Mouse (Mus musculus): ENCODE measurements at regions not wholly inside any gene's neighbourhood (a gene's known extent, or its start where the extent isn't known, plus 50 kb on each side); places are given as distances from the start of the nearest gene placed in this dataset.
"Not testable (repeated sequence)": the region's sequence is repeated elsewhere in the genome, so short reads cannot be mapped to it uniquely, and the experiment has no call there.

GRCm38 (mm10) chr12:15472741-15473140, 344.0 kb downstream of the Trib2 start:
- Histone ChIP-seq H3K27ac (no peak overlapping the region), H3K4me3 (no peak overlapping the region)
- intact Hi-C loops (cut with DNase I): no loop called here
- DNase-seq (ENCODE audit: extremely low spot score in 1 of 2, low spot score in 2 of 2): no peak
- no peak for TF ChIP-seq CTCF (IDR thresholded peaks at IDR 0.05)

- intact Hi-C loops (cut with DNase I): no loop called here
- Histone ChIP-seq H3K4me3 (no peak overlapping the region), H3K27ac (peak overlapping the region; percentile 71; the same call in 1 of the 2 replicates)
- no peak for TF ChIP-seq CTCF (IDR thresholded peaks at IDR 0.05)
- DNase-seq (ENCODE audit: extremely low spot score in 1 of 2, low spot score in 2 of 2): no peak
Measured at GRCm38 (mm10) chr12:15459429-15459828, 357.3 kb downstream of the Trib2 start.

DNA sequence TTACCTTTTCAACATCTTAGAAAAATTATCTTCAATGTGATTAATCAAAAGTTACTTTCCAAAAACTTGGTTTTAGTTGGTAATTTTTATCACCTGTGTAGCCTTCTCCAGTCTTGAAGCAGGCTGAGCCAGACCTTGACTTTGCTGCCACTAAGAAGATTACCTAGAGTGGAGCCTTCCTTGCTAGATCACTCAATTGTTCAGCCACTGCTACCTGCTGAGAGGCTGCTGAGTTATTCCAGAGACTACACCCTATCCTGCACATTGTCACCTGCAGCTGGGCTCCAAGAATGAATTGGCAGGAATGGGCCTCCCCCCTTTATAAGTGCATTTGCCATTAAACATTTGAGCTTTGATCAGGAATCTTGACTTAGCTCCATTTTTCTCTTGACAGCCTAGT, 360.4 kb downstream of the Trib2 start:
- H3K27ac ChIP-seq; intact Hi-C loops (cut with DNase I): not testable (repeated sequence)

DNA sequence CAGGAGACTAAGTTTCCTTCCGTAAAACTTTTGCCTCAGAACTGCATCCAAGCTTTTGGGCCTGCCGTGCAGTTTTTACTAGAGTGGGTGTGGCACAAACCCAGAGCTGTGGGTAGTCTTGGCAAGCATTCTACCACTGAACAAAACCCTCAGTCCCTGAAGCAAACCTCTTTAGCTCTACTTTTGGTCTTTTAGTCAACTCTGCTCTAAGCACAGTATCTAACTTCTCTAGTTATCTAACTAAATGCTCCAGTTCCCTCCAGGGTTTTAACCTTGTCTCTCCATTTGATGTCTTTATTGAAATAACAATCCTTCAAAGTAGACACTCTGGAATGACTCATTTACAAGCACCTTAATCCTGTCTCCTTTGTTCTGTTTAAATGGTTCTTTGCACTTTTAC, 361.0 kb downstream of the Trib2 start:
- intact Hi-C loops (cut with DNase I): no loop called here
- DNase-seq (ENCODE audit: extremely low spot score in 1 of 2, low spot score in 2 of 2): no peak
- no peak overlapping the region for H3K27ac ChIP-seq
- TF ChIP-seq CTCF (IDR thresholded peaks at IDR 0.05): no peak
- H3K4me3 ChIP-seq: no peak overlapping the region

More for the DNA sequence above, 360.4 kb downstream of the Trib2 start:
- DNase-seq (ENCODE audit: extremely low spot score in 1 of 2, low spot score in 2 of 2); H3K4me3 ChIP-seq: not testable (repeated sequence)

GRCm38 (mm10) chr12:15449484-15449883, 367.2 kb downstream of the Trib2 start:
- intact Hi-C loops (cut with DNase I): no loop called here

GRCm38 (mm10) chr12:15416180-15416766, 400.4 kb downstream of the Trib2 start:
- H3K4me3 ChIP-seq: no peak overlapping the region
- intact Hi-C loops (cut with DNase I): loop anchor here (10.0 kb wide), 1 partner anchor 1261 kb away; the partner anchor contains the start of gene Fam84a
- H3K27ac ChIP-seq: no peak overlapping the region
- peak; percentile 71 for TF ChIP-seq CTCF (IDR thresholded peaks at IDR 0.05)
- DNase-seq (ENCODE audit: extremely low spot score in 1 of 2, low spot score in 2 of 2): peak in 1 of 2 experiments; percentile 13

More at GRCm38 (mm10) chr12:15449484-15449883, 367.2 kb downstream of the Trib2 start:
- no peak overlapping the region for H3K27ac ChIP-seq
- no peak for DNase-seq (ENCODE audit: extremely low spot score in 1 of 2, low spot score in 2 of 2)
- no peak overlapping the region for H3K4me3 ChIP-seq
- TF ChIP-seq CTCF (IDR thresholded peaks at IDR 0.05): no peak

DNA sequence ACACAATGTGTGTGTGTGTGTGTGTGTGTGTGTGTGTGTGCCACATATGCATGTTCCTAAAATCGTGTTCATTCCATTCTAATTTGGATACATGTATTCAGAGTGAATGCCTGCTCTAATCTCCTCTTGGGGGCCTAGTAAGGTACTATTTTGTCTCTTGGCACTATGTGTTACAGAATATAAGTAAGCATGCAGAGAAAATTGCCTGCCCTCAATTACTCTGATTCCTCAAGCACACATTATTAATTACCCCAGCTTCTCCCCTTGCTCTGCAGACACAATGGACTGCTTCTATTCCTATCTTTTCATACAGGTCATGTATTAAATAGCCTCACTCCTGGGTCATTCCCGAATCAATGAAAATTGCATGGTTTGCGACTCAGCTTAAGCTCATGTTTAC, 406.3 kb downstream of the Trib2 start:
- intact Hi-C loops (cut with DNase I): loop anchor here (10.0 kb wide), 1 partner anchor 1256 kb away; the partner anchor contains the start of gene Fam84a
- no peak overlapping the region for H3K4me3 ChIP-seq
- DNase-seq (ENCODE audit: extremely low spot score in 1 of 2, low spot score in 2 of 2): no peak
- no peak for TF ChIP-seq CTCF (IDR thresholded peaks at IDR 0.05)
- H3K27ac ChIP-seq: no peak overlapping the region

DNA sequence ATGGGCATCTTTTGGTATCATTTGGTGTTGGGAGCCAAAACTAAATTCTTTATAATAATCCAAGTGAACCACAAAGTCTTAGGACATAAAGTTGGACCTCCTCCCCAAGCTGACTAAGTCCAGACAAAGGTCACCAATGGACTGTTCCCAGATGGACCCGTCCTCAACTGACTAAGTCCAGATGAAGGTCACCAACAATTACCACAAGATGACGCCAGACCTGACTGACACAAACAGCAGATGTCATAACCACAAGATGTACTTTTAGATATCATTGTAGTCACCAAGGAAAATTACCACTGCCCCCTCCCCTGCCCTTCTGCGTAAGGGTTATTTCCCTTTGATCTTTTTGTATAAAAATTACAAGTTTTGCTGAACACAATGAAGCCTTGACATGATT, 409.1 kb downstream of the Trib2 start:
- H3K27ac ChIP-seq; intact Hi-C loops (cut with DNase I): not testable (repeated sequence)

GRCm38 (mm10) chr12:15392641-15393040, 424.1 kb downstream of the Trib2 start:
- H3K4me3 ChIP-seq: no peak overlapping the region
- no peak for DNase-seq (ENCODE audit: extremely low spot score in 1 of 2, low spot score in 2 of 2)
- no peak for TF ChIP-seq CTCF (IDR thresholded peaks at IDR 0.05)
- H3K27ac ChIP-seq: no peak overlapping the region
- intact Hi-C loops (cut with DNase I): no loop called here

More for the DNA sequence above, 409.1 kb downstream of the Trib2 start:
- not testable (repeated sequence) for H3K4me3 ChIP-seq; DNase-seq (ENCODE audit: extremely low spot score in 1 of 2, low spot score in 2 of 2)

GRCm38 (mm10) chr12:15388574-15388973, 428.1 kb downstream of the Trib2 start:
- intact Hi-C loops (cut with DNase I): no loop called here
- TF ChIP-seq CTCF (IDR thresholded peaks at IDR 0.05): no peak
- Histone ChIP-seq H3K27ac (no peak overlapping the region), H3K4me3 (no peak overlapping the region)
- no peak for DNase-seq (ENCODE audit: extremely low spot score in 1 of 2, low spot score in 2 of 2)

GRCm38 (mm10) chr12:15357808-15358207, 458.9 kb downstream of the Trib2 start:
- TF ChIP-seq CTCF (IDR thresholded peaks at IDR 0.05): no peak
- DNase-seq (ENCODE audit: extremely low spot score in 1 of 2, low spot score in 2 of 2): no peak
- no peak overlapping the region for H3K4me3 ChIP-seq
- H3K27ac ChIP-seq: no peak overlapping the region
- intact Hi-C loops (cut with DNase I): no loop called here

DNA sequence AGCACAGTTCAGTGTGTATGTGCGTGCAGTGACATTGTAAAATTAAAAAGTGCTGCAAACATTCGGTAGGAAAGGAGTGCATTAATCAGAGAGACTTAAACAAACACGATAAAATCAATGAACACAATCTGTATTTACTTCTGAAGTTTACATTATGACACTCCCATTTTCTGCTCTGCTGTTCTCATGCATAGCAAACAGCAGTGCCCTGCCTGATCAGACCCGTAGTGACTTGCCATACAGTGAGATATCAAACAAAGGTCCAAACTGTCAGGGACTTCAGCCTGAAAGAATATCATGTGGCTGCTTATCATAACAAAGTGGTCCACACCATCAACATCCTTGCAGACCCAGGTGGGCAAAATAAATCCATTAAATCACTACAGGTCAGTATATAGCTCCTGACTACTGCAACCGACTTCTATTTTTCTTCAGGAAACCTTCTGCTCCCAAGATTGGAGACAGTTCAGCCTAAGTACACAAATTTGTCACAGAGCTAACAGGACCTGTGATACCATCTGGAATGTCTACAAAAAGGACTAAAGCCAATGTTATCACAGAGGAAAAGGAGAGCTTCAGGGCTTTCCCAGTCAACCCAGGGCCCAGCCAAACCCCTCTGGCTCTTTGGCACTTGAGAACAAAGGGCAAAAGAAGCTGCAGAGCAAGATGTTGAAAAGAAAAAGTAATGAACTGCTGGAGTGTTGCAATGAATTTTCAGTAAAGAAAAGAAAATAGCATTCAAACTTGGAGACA, 495.8 kb downstream of the Trib2 start:
- H3K4me3 ChIP-seq: no peak overlapping the region
- no peak for TF ChIP-seq CTCF (IDR thresholded peaks at IDR 0.05)
- intact Hi-C loops (cut with DNase I): no loop called here
- no peak overlapping the region for H3K27ac ChIP-seq
- DNase-seq (ENCODE audit: extremely low spot score in 1 of 2, low spot score in 2 of 2): no peak

DNA sequence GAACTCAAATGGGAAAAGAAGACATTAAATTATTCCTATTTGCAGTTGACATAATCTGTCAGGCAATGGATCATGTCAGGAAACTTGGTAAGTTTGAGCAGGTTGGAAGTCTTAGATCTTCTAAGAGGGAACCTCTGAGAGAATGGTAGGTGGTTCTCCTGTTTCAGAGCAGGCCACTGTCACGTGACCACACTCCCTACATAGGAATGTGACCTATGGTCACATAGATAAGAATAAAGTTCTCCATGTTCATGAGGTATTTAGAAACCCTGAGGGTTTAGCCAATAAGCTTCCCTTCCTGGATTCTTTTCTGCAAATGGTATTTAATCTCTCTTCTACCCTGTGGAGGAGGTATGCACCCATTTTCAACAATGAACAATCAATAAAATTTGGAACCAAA, 497.1 kb downstream of the Trib2 start:
- Histone ChIP-seq H3K27ac (no peak overlapping the region), H3K4me3 (no peak overlapping the region)
- intact Hi-C loops (cut with DNase I): no loop called here
- no peak for DNase-seq (ENCODE audit: extremely low spot score in 1 of 2, low spot score in 2 of 2)
- TF ChIP-seq CTCF (IDR thresholded peaks at IDR 0.05): no peak
